Mouse (Mus musculus) intestine, postnatal 0 days (tissue): ENCODE measurements around the gene Nedd9. TPM values are rescaled to one million over a fixed set of nuclear protein-coding genes. Genes with fewer than 3 reads are reported as not detected.
A peak's percentile ranks its signal among the peaks of the same experiment; 100 is the strongest.

Experiments
- ATAC-seq: fragments of 200-750 bp; cut with Nextera tagmentation; 2 replicates; pipeline ENCODE4 v1.8.0; 2017; ENCODE audit warnings: mild to moderate bottlenecking, moderate TSS enrichment, moderate library complexity
- H3K27ac ChIP-seq: fragments of 300-500 bp; sonication (generic); 2 replicates; pipeline ENCODE4 v1.5.1; 2014; ENCODE audit warnings: mild to moderate bottlenecking, low read depth, low read length, moderate library complexity
- H3K27me3 ChIP-seq: fragments of 300-500 bp; sonication (generic); replicated peaks from 2 replicates; pipeline ENCODE4 v1.6.1; 2014; ENCODE audit warnings: low read length, mixed read lengths; ENCODE audit not compliant: control insufficient read depth, insufficient read depth
- H3K36me3 ChIP-seq: fragments of 300-500 bp; sonication (generic); 2 replicates; pipeline ENCODE4 v1.6.1; 2014; ENCODE audit warnings: mild to moderate bottlenecking, moderate library complexity; ENCODE audit not compliant: control insufficient read depth, insufficient read depth
- H3K4me1 ChIP-seq: fragments of 300-500 bp; sonication (generic); replicated peaks from 2 replicates; pipeline ENCODE4 v1.6.1; 2014; ENCODE audit warnings: antibody characterized with exemption, low read length, mixed read lengths; ENCODE audit not compliant: control insufficient read depth, insufficient read depth
- H3K4me2 ChIP-seq: fragments of 300-500 bp; sonication (generic); replicated peaks from 2 replicates; pipeline ENCODE4 v1.6.1; 2014; ENCODE audit warnings: low read depth, mild to moderate bottlenecking, moderate library complexity
- H3K4me3 ChIP-seq: fragments of 300-500 bp; sonication (generic); 2 replicates; pipeline ENCODE4 v1.5.1; 2014; ENCODE audit warnings: low read depth, low read length
- H3K9ac ChIP-seq: fragments of 300-500 bp; sonication (generic); 2 replicates; pipeline ENCODE4 v1.6.1; 2014; ENCODE audit warnings: mild to moderate bottlenecking, low read depth, low read length
- H3K9me3 ChIP-seq: fragments of 300-500 bp; sonication (generic); 2 replicates; pipeline ENCODE4 v1.6.1; 2016; ENCODE audit warnings: mixed run types; ENCODE audit not compliant: control insufficient read depth
- CTCF ChIP-seq: sonication (generic); IDR thresholded peaks from 2 replicates; pipeline ENCODE4 v1.5.1; 2016; ENCODE audit warnings: low read depth, mild to moderate bottlenecking, control low read depth, antibody characterized with exemption, moderate library complexity
- WGBS: fragments of 180-500 bp; shearing (Covaris S2); extraction: QIAGEN DNeasy Blood & Tissue Kit; methylation state at CpG from one replicate; pipeline ENCODE4 v1.1.7; 2014; 5-methylcytosine and 5-hydroxymethylcytosine counted together
- polyA plus RNA-seq: library from polyadenylated mRNA; unstranded; fragments of >200 nt; fragmentation: Nextera tagmentation; extraction: Ambion mirVana; gene quantifications from 2 replicates; pipeline ENCODE4 v1.2.1, GENCODE M21; 2015

The Nedd9 gene
- polyA plus RNA-seq, 1 experiment from 2014 or later, result 17.6 TPM

DNA sequence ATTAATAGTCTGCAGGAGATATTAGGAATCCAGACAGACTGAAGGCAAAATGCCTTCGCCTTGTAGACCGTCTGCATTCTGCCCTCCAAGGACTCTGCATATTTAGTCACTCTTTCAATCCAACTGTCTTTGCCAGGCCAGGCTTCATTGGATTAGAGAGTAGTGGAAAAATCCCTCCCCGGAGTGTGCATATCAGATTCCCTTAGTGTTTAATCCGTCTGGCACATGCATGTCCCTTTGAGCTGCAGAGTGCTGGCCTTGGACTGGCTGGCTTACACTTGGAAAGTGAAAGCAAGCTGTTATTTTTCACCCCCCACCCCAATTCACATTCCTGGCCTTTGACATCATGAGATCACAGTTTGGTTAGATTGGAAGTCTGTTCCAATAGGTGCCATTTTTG lies 100.6 kb downstream of the Nedd9 start:
- 55% methylated on average over 4 of the region's 4 CpGs for WGBS
- no peaks in the 10 kb centered on the region for H3K4me1 ChIP-seq
- H3K36me3 ChIP-seq, result no peaks in the 10 kb centered on the region
- H3K4me3 ChIP-seq, result no peak overlapping the region
- no peak for TF ChIP-seq CTCF
- no peaks in the 10 kb centered on the region for H3K9me3 ChIP-seq
- H3K4me2 ChIP-seq, result no peak overlapping the region
- 0 out of 2 replicates have a peak, but pooled peaks have one; percentile 36 for ATAC-seq
- H3K9ac ChIP-seq, result no peak overlapping the region
- H3K27ac ChIP-seq, result no peak overlapping the region
- no peaks in the 10 kb centered on the region for H3K27me3 ChIP-seq

DNA sequence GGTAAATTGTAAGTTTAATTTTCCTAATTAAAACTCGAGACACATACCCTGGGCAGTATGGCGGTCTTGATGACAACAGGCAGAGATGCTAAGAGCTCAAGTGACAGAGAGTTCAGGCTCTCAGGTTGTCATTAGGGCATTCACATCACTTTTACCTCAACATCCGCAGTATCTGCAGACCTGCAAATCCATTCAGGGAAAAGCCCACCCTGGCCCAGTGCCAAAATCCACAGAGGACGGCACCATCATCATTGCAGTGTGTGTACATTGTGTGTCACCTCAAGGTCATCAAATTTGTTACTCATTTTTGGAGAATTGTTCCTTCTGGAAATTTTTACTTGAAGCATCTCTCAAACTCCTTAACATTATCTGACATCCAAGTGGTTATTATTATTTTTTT lies 102.3 kb downstream of the Nedd9 start:
- WGBS, result 71% methylated on average over 4 of the region's 4 CpGs

DNA sequence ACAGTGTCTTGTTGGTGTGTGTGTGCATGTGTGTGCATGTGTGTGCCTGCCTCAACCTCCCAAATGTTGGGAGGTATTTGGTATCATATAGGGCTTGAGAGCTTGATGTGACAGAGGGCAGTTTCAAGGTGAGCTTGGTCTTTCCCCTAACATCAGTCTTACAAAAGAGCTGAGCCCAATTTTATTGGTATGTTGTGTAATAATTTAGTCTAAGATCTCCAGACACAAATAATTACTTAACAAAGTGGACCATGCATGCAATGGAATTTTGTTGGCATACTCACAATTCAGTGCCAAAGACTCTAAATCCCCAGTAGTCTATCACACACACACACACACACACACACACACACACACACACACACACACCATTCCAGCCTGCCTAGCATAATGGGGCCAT lies 104.5 kb downstream of the Nedd9 start:
- H3K9me3 ChIP-seq, result no peaks in the 10 kb centered on the region
- no peak overlapping the region for H3K9ac ChIP-seq
- H3K4me1 ChIP-seq, result no peaks in the 10 kb centered on the region
- no peak for ATAC-seq
- H3K36me3 ChIP-seq, result no peaks in the 10 kb centered on the region
- no peak overlapping the region for H3K4me3 ChIP-seq
- no peak overlapping the region for H3K4me2 ChIP-seq
- H3K27me3 ChIP-seq, result no peaks in the 10 kb centered on the region
- no peak for TF ChIP-seq CTCF
- no peak overlapping the region for H3K27ac ChIP-seq

More for the DNA sequence above, 102.3 kb downstream of the Nedd9 start:
- Histone ChIP-seq H3K9me3 (no peaks in the 10 kb centered on the region), H3K4me2 (no peak overlapping the region), H3K4me3 (no peak overlapping the region), H3K9ac (no peak overlapping the region), H3K27ac (no peak overlapping the region), H3K36me3 (no peaks in the 10 kb centered on the region), H3K27me3 (no peaks in the 10 kb centered on the region), H3K4me1 (no peaks in the 10 kb centered on the region)
- TF ChIP-seq CTCF, result no peak
- no peak for ATAC-seq

- no peak for TF ChIP-seq CTCF
- H3K9ac ChIP-seq, result no peak overlapping the region
- H3K4me3 ChIP-seq, result no peak overlapping the region
- no peaks in the 10 kb centered on the region for H3K9me3 ChIP-seq
- H3K27me3 ChIP-seq, result no peaks in the 10 kb centered on the region
- no peak overlapping the region for H3K4me2 ChIP-seq
- no peaks in the 10 kb centered on the region for H3K36me3 ChIP-seq
- WGBS, result 88% methylated on average over 5 of the region's 5 CpGs
- no peak for ATAC-seq
- H3K4me1 ChIP-seq, result no peaks in the 10 kb centered on the region
- H3K27ac ChIP-seq, result no peak overlapping the region
Measured at GRCm38 (mm10) chr13:41381806-41382546, 105.2 kb downstream of the Nedd9 start.

- Histone ChIP-seq H3K9ac (no peak overlapping the region), H3K4me2 (no peak overlapping the region), H3K27me3 (no peaks in the 10 kb centered on the region), H3K27ac (no peak overlapping the region), H3K4me1 (no peaks in the 10 kb centered on the region), H3K9me3 (no peaks in the 10 kb centered on the region), H3K36me3 (no peaks in the 10 kb centered on the region), H3K4me3 (no peak overlapping the region)
- no peak for TF ChIP-seq CTCF
- ATAC-seq, result no peak
- WGBS, result 81% methylated on average over 7 of the region's 7 CpGs
Measured at GRCm38 (mm10) chr13:41381041-41381805, 105.9 kb downstream of the Nedd9 start.

DNA sequence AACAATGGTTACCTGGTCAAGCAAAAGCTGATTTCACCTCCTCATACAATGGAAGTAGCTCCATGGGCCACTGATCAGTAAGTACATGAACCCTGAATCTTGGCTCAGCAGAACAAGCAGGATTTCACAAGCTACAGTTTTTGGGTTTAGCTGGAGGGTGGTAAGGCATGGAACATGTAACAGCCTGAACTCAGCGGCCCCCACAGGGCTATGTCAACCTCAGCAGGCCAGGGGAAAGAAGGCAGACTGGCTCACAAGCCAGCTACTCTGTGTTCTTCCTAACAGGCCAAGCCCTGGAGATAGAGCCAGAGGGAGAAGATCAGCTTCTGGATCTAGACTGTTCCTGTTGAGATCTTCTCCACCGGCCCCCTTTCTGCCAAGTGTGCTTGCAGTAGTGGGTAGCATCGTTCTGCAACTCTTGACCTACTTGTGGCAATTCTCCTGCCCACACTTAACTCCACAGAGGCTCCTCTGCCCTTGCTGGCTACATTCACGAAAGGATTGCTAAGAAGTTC lies 107.2 kb downstream of the Nedd9 start:
- no peak for TF ChIP-seq CTCF
- WGBS, result 94% methylated on average over 4 of the region's 4 CpGs
- no peak overlapping the region for H3K4me3 ChIP-seq
- no peak overlapping the region for H3K4me2 ChIP-seq
- no peaks in the 10 kb centered on the region for H3K4me1 ChIP-seq
- H3K27ac ChIP-seq, result no peak overlapping the region
- no peak overlapping the region for H3K9ac ChIP-seq
- no peaks in the 10 kb centered on the region for H3K9me3 ChIP-seq
- no peaks in the 10 kb centered on the region for H3K36me3 ChIP-seq
- no peak for ATAC-seq
- H3K27me3 ChIP-seq, result no peaks in the 10 kb centered on the region
